Comparison of ENCODE assay signal across 18 mouse cellular contexts in genomic region chr8:128065127-128065526, GRCm38 (mm10).
DNase-seq lines count a peak whose midpoint lies in the region; ATAC-seq and TF ChIP-seq lines count a peak whose summit lies in the region.
"Had no signal": no experiment of that assay in that cellular context is flagged by ENCODE, and none has a peak within 500 bp of the region (broad histone marks: within the 10 kb centered on the region; RNA-seq: fewer than 3 reads in every experiment).

No protein-coding gene starts in this region.

- H3K4me1 ChIP-seq in kidney, embryonic 16.5 days (ENCODE audit: insufficient read depth, low read length): no peaks in the 10 kb centered on the region
- no peaks in the 10 kb centered on the region for H3K4me1 ChIP-seq in lung, adult 2 months (ENCODE audit: control insufficient read depth, insufficient read depth, low read length)
- H3K4me1 ChIP-seq: forebrain, embryonic 15.5 days; hindbrain, embryonic 10.5 days; intestine, embryonic 15.5 days had no signal

- intact Hi-C loops in gastrocnemius, postnatal 36 days (cut with DNase I): no loop called here

- H3K36me3 ChIP-seq in splenic B cell, adult 2 months (ENCODE audit: control insufficient read depth, insufficient read depth, low read length, poor library complexity, severe bottlenecking): no peaks in the 10 kb centered on the region
- H3K36me3 ChIP-seq in kidney, embryonic 16.5 days (ENCODE audit: insufficient read depth, low read length): no peaks in the 10 kb centered on the region
- H3K36me3 ChIP-seq: embryonic facial prominence, embryonic 10.5 days; forebrain, embryonic 15.5 days; heart, embryonic 10.5 days; hindbrain, embryonic 10.5 days; intestine, embryonic 15.5 days had no signal

- 0 out of 2 replicates have a peak, but pooled peaks have one; percentile 39 for ATAC-seq in megakaryocyte, adult 5-6 weeks (ENCODE audit: poor library complexity, severe bottlenecking)
- ATAC-seq in kidney, embryonic 16.5 days (ENCODE audit: low FRiP score, low TSS enrichment): no peak
- ATAC-seq: forebrain, embryonic 15.5 days; intestine, embryonic 15.5 days had no signal

- TF ChIP-seq POLR2A in lung, adult 2 months (IDR thresholded peaks at IDR 0.05; ENCODE audit: borderline replicate concordance, extremely low read depth, low read depth, low read length): no peak

- no peak overlapping the region for H3K4me2 ChIP-seq in kidney, embryonic 16.5 days (replicated peaks; ENCODE audit: low read depth, low read length)
- H3K4me2 ChIP-seq: forebrain, embryonic 15.5 days; hindbrain, embryonic 14.5 days; intestine, embryonic 15.5 days had no signal

- no peak for TF ChIP-seq CTCF in lung, adult 2 months (IDR thresholded peaks at IDR 0.05; ENCODE audit: insufficient read depth, low read length)

- 57% methylated on average over 2 of the region's 2 CpGs for WGBS in kidney, embryonic 16.5 days
- 82% methylated on average over 2 of the region's 2 CpGs for WGBS in lung, adult 2 months

- DNase-seq in gastrocnemius, postnatal 25 days: peak; percentile 18
- no peak for DNase-seq in gastrocnemius, postnatal 36 days
- DNase-seq in A20 (ENCODE audit: low read depth, low spot score): peak; percentile 41
- peak; percentile 22 for DNase-seq in splenic B cell, adult 2 months (ENCODE audit: low read depth, low spot score)
- no peak for DNase-seq in lung, adult 2 months
- DNase-seq: adrenal gland, postnatal 14 days; cerebellum, adult 18-20 months; cerebellum, adult 9-11 months; cerebellum, postnatal 36 days; heart, postnatal 10 days had no signal

- no peak overlapping the region for H3K9ac ChIP-seq in kidney, embryonic 16.5 days (replicated peaks; ENCODE audit: low read length)
- H3K9ac ChIP-seq: forebrain, embryonic 15.5 days; hindbrain, embryonic 14.5 days; intestine, embryonic 15.5 days had no signal

- H3K27ac ChIP-seq in kidney, embryonic 16.5 days (ENCODE audit: low read length): no peak overlapping the region
- H3K27ac ChIP-seq: embryonic facial prominence, embryonic 10.5 days; forebrain, embryonic 15.5 days; heart, embryonic 10.5 days; hindbrain, embryonic 10.5 days; hindbrain, embryonic 14.5 days; intestine, embryonic 15.5 days had no signal

- no peak overlapping the region for H3K4me3 ChIP-seq in kidney, embryonic 16.5 days (ENCODE audit: low read length)
- H3K4me3 ChIP-seq in lung, adult 2 months (replicated peaks; ENCODE audit: extremely low read depth, low read depth, low read length): no peak overlapping the region
- H3K4me3 ChIP-seq: embryonic facial prominence, embryonic 10.5 days; forebrain, embryonic 15.5 days; heart, embryonic 10.5 days; hindbrain, embryonic 10.5 days; intestine, embryonic 15.5 days had no signal

- H3K9me3 ChIP-seq in kidney, embryonic 16.5 days (ENCODE audit: low read length): no peaks in the 10 kb centered on the region
- H3K9me3 ChIP-seq: embryonic facial prominence, embryonic 10.5 days; forebrain, embryonic 15.5 days; heart, embryonic 10.5 days; hindbrain, embryonic 10.5 days; intestine, embryonic 15.5 days had no signal

- no peaks in the 10 kb centered on the region; the same call in 1 of the 2 replicates for H3K27me3 ChIP-seq in splenic B cell, adult 2 months (ENCODE audit: control insufficient read depth, insufficient read depth, low read length, poor library complexity, severe bottlenecking)
- no peaks in the 10 kb centered on the region for H3K27me3 ChIP-seq in kidney, embryonic 16.5 days (ENCODE audit: insufficient read depth, low read length)
- H3K27me3 ChIP-seq: forebrain, embryonic 15.5 days; intestine, embryonic 15.5 days had no signal

Comparison
In these comparisons a context has a peak if more than half of its experiments do, and no peak if none do; other contexts are left out.
1. DNase-seq: peak in gastrocnemius, postnatal 25 days (single experiment), A20 (single experiment) and splenic B cell, adult 2 months (single experiment); none in gastrocnemius, postnatal 36 days (0 of 2) and lung, adult 2 months (single experiment).